Mouse (Mus musculus) midbrain, embryonic 14.5 days (tissue): Measurements from ENCODE around the gene Prss42. TPM values are rescaled to one million over a fixed set of nuclear protein-coding genes. Genes with fewer than 3 reads are reported as not detected.

Experiments used
- ATAC-seq: fragments of 200-750 bp; cut with Nextera tagmentation; 2 replicates; pipeline ENCODE4 v1.8.0; 2017; ENCODE audit warnings: moderate number of reproducible peaks, moderate library complexity; ENCODE audit not compliant: low FRiP score, low TSS enrichment
- DNase-seq: peaks from one replicate; pipeline ENCODE4 v3.0.0-alpha.2; 2015
- H3K27ac ChIP-seq: fragments of 300-500 bp; sonication (generic); replicated peaks from 2 replicates; pipeline ENCODE4 v1.5.1; 2014; ENCODE audit warnings: mild to moderate bottlenecking, low read depth, low read length, moderate library complexity
- H3K27me3 ChIP-seq: fragments of 300-500 bp; sonication (generic); 2 replicates; pipeline ENCODE4 v1.6.1; 2014; ENCODE audit warnings: low read length, control low read depth, mixed read lengths; ENCODE audit not compliant: control insufficient read depth, insufficient read depth
- H3K36me3 ChIP-seq: fragments of 300-500 bp; sonication (generic); 2 replicates; pipeline ENCODE4 v1.6.1; 2014; ENCODE audit warnings: low read length, control low read depth; ENCODE audit not compliant: control insufficient read depth, insufficient read depth
- H3K4me1 ChIP-seq: fragments of 300-500 bp; sonication (generic); 2 replicates; pipeline ENCODE4 v1.6.1; 2014; ENCODE audit warnings: mild to moderate bottlenecking, antibody characterized with exemption, low read length, control low read depth; ENCODE audit not compliant: control insufficient read depth, insufficient read depth
- H3K4me2 ChIP-seq: fragments of 300-500 bp; sonication (generic); 2 replicates; pipeline ENCODE4 v1.6.1; 2014; ENCODE audit warnings: mild to moderate bottlenecking, low read length, moderate library complexity
- H3K4me3 ChIP-seq: fragments of 300-500 bp; sonication (generic); replicated peaks from 2 replicates; pipeline ENCODE4 v1.5.1; 2014; ENCODE audit warnings: low read depth, low read length
- H3K9ac ChIP-seq: fragments of 300-500 bp; sonication (generic); replicated peaks from 2 replicates; pipeline ENCODE4 v1.6.1; 2014; ENCODE audit warnings: mild to moderate bottlenecking, low read length, moderate library complexity
- H3K9me3 ChIP-seq: fragments of 300-500 bp; sonication (generic); 2 replicates; pipeline ENCODE4 v1.6.1; 2016; ENCODE audit warnings: low read length, control low read depth, mixed read lengths; ENCODE audit not compliant: control insufficient read depth
- WGBS: fragments of 180-500 bp; shearing (Covaris S2); extraction: QIAGEN DNeasy Blood & Tissue Kit; methylation state at CpG from one replicate; pipeline ENCODE4 v1.1.7; 2014; 5-methylcytosine and 5-hydroxymethylcytosine counted together
- polyA plus RNA-seq: library from polyadenylated mRNA; unstranded; fragments of >200 nt; fragmentation: Nextera tagmentation; extraction: Ambion mirVana; gene quantifications from 2 replicates; pipeline ENCODE4 v1.2.1, GENCODE M21; 2014

Prss42 gene
- polyA plus RNA-seq, 1 experiment from 2014 or later, result not detected

GRCm38 (mm10) chr9:110779242-110779913 lies 18.6 kb upstream of the Prss42 start:
- no peaks in the 10 kb centered on the region for H3K4me1 ChIP-seq
- no peak overlapping the region for H3K4me2 ChIP-seq
- no peak for ATAC-seq
- H3K9ac ChIP-seq, result no peak overlapping the region
- DNase-seq, result peak; percentile 18
- H3K4me3 ChIP-seq, result no peak overlapping the region
- H3K9me3 ChIP-seq, result no peaks in the 10 kb centered on the region
- no peaks in the 10 kb centered on the region for H3K27me3 ChIP-seq
- no peak overlapping the region for H3K27ac ChIP-seq
- H3K36me3 ChIP-seq, result no peaks in the 10 kb centered on the region
- 54% methylated on average over 5 of the region's 5 CpGs for WGBS

- H3K4me2 ChIP-seq, result peak overlapping the region; percentile 75
- H3K27ac ChIP-seq, result peak overlapping the region; percentile 77
- peak overlapping the region; percentile 67 for H3K9ac ChIP-seq
- H3K4me1 ChIP-seq, result no peaks in the 10 kb centered on the region
- under 1% methylated on average over 43 of the region's 43 CpGs for WGBS
- no peaks in the 10 kb centered on the region for H3K27me3 ChIP-seq
- no peaks in the 10 kb centered on the region for H3K9me3 ChIP-seq
- peak overlapping the region; percentile 46 for H3K4me3 ChIP-seq
- H3K36me3 ChIP-seq, result no peaks in the 10 kb centered on the region
- peak; percentile 97 for DNase-seq
- ATAC-seq, result peak; percentile 94
Measured at GRCm38 (mm10) chr9:110781256-110781721, 16.7 kb upstream of the Prss42 start.

GRCm38 (mm10) chr9:110781731-110782130 lies 16.2 kb upstream of the Prss42 start:
- H3K36me3 ChIP-seq, result no peaks in the 10 kb centered on the region
- peak overlapping the region; percentile 46 for H3K4me3 ChIP-seq
- peak overlapping the region; percentile 67 for H3K9ac ChIP-seq
- no peaks in the 10 kb centered on the region for H3K9me3 ChIP-seq
- peak; percentile 86 for DNase-seq
- 0% methylated on average over 23 of the region's 23 CpGs for WGBS
- H3K27ac ChIP-seq, result peak overlapping the region; percentile 77
- ATAC-seq, result peak; percentile 75
- peak overlapping the region; percentile 75 for H3K4me2 ChIP-seq
- H3K27me3 ChIP-seq, result no peaks in the 10 kb centered on the region
- no peaks in the 10 kb centered on the region for H3K4me1 ChIP-seq

GRCm38 (mm10) chr9:110783611-110784010 lies 14.4 kb upstream of the Prss42 start:
- ATAC-seq, result no peak
- Histone ChIP-seq H3K27me3 (no peaks in the 10 kb centered on the region), H3K4me2 (no peak overlapping the region), H3K4me3 (no peak overlapping the region), H3K36me3 (no peaks in the 10 kb centered on the region), H3K9ac (no peak overlapping the region), H3K4me1 (no peaks in the 10 kb centered on the region), H3K27ac (no peak overlapping the region), H3K9me3 (no peaks in the 10 kb centered on the region)
- 48% methylated on average over 1 of the region's 1 CpGs for WGBS
- DNase-seq, result no peak

GRCm38 (mm10) chr9:110788169-110788568 lies 9.8 kb upstream of the Prss42 start:
- no peak overlapping the region for H3K4me3 ChIP-seq
- no peaks in the 10 kb centered on the region for H3K9me3 ChIP-seq
- DNase-seq, result no peak
- H3K36me3 ChIP-seq, result no peaks in the 10 kb centered on the region
- H3K9ac ChIP-seq, result no peak overlapping the region
- WGBS, result 91% methylated on average over 3 of the region's 3 CpGs
- no peaks in the 10 kb centered on the region for H3K4me1 ChIP-seq
- ATAC-seq, result no peak
- H3K27ac ChIP-seq, result no peak overlapping the region
- H3K27me3 ChIP-seq, result no peaks in the 10 kb centered on the region
- H3K4me2 ChIP-seq, result no peak overlapping the region

GRCm38 (mm10) chr9:110790462-110790861 lies 7.5 kb upstream of the Prss42 start:
- Histone ChIP-seq H3K9me3 (no peaks in the 10 kb centered on the region), H3K9ac (no peak overlapping the region), H3K36me3 (no peaks in the 10 kb centered on the region), H3K27ac (no peak overlapping the region), H3K4me2 (no peak overlapping the region), H3K4me3 (no peak overlapping the region), H3K27me3 (no peaks in the 10 kb centered on the region), H3K4me1 (no peaks in the 10 kb centered on the region)
- no peak for DNase-seq
- 82% methylated on average over 4 of the region's 4 CpGs for WGBS
- no peak for ATAC-seq

GRCm38 (mm10) chr9:110797013-110797412 lies 953 bp upstream of the Prss42 start:
- H3K27ac ChIP-seq, result no peak overlapping the region
- 83% methylated on average over 10 of the region's 10 CpGs for WGBS
- H3K4me2 ChIP-seq, result no peak overlapping the region
- H3K4me1 ChIP-seq, result no peaks in the 10 kb centered on the region
- DNase-seq (no peak), ATAC-seq (no peak)
- H3K9me3 ChIP-seq, result no peaks in the 10 kb centered on the region
- no peaks in the 10 kb centered on the region for H3K36me3 ChIP-seq
- H3K9ac ChIP-seq, result no peak overlapping the region
- no peaks in the 10 kb centered on the region for H3K27me3 ChIP-seq
- H3K4me3 ChIP-seq, result no peak overlapping the region

GRCm38 (mm10) chr9:110800834-110801479 lies 3.0 kb downstream of the Prss42 start:
- Histone ChIP-seq H3K27ac (no peak overlapping the region), H3K9ac (no peak overlapping the region), H3K4me1 (no peaks in the 10 kb centered on the region), H3K36me3 (no peaks in the 10 kb centered on the region), H3K9me3 (no peaks in the 10 kb centered on the region), H3K4me2 (no peak overlapping the region), H3K4me3 (no peak overlapping the region), H3K27me3 (no peaks in the 10 kb centered on the region)
- DNase-seq (no peak), ATAC-seq (no peak)
- 93% methylated on average over 8 of the region's 8 CpGs for WGBS

- no peak overlapping the region for H3K9ac ChIP-seq
- no peak overlapping the region for H3K4me3 ChIP-seq
- H3K4me1 ChIP-seq, result no peaks in the 10 kb centered on the region
- ATAC-seq (no peak), DNase-seq (no peak)
- H3K36me3 ChIP-seq, result no peaks in the 10 kb centered on the region
- H3K4me2 ChIP-seq, result no peak overlapping the region
- 74% methylated on average over 4 of the region's 4 CpGs for WGBS
- no peak overlapping the region for H3K27ac ChIP-seq
- no peaks in the 10 kb centered on the region for H3K9me3 ChIP-seq
- no peaks in the 10 kb centered on the region for H3K27me3 ChIP-seq
Measured at GRCm38 (mm10) chr9:110803294-110803693, 5.3 kb downstream of the Prss42 start.
